Mouse (Mus musculus): Measurements from ENCODE around the gene Dynlt1f. TPM values are rescaled to one million over a fixed set of nuclear protein-coding genes. Genes with fewer than 3 reads are reported as not detected.
"Not testable (repeated sequence)": the region's sequence is repeated elsewhere in the genome, so short reads cannot be mapped to it uniquely, and the experiment has no call there.

Dynlt1f gene
- polyA plus RNA-seq, 1 experiment from 2014 or later: 253 TPM

DNA sequence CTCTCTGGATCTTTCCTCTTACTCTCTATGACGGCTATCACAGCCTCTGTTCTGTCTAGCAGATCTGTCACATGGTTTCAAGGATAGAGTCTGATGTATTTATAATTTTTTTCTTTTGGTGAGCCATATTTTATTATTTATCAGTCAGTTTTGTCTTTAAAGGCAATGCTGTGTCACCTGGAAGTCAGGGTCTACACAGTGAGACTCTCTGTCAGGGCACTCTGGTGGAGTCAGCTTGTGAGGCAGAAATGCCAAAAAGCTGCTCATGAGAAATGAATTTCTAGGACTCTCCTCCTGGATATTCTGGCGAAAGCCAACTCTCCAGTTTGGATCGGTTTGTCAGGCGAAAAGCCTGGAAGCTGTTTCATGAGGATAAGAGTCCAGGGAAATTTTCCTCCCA is 19.9 kb downstream of the Dynlt1f start:
- H3K4me3 ChIP-seq; ATAC-seq (replicated peaks); H3K4me1 ChIP-seq; H3K9me3 ChIP-seq; H3K36me3 ChIP-seq (replicated peaks); H3K27me3 ChIP-seq (replicated peaks); H3K4me2 ChIP-seq; H3K9ac ChIP-seq; H3K27ac ChIP-seq: not testable (repeated sequence)
- WGBS: 98% methylated on average over 2 of the region's 4 CpGs

DNA sequence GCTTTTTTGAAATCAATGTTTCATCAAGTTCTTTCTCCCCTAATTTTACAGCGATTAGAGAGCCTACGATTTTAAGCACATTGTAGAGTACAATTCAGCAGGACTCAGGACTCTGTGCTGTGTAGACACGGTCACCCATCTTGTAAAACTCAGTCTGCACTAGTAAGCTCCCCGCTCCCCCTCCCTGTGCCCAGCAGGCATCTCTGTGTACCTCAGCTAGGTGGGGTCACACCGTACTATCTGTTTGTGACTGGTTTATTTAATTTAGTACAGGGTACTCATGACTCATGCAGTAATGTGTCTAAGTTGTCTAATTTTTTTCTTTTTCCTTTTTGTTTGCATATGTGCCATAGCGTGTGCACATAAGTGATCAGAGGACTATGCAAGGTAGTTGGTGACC is 22.9 kb downstream of the Dynlt1f start:
- not testable (repeated sequence) for ATAC-seq (replicated peaks); H3K9ac ChIP-seq; H3K4me3 ChIP-seq; H3K9me3 ChIP-seq; H3K27ac ChIP-seq; H3K4me2 ChIP-seq; H3K36me3 ChIP-seq (replicated peaks); H3K27me3 ChIP-seq (replicated peaks); H3K4me1 ChIP-seq
- 92% methylated on average over 6 of the region's 6 CpGs for whole genome bisulfite sequencing

- H3K9me3 ChIP-seq; H3K27ac ChIP-seq; H3K4me2 ChIP-seq; ATAC-seq (replicated peaks); H3K27me3 ChIP-seq (replicated peaks); H3K36me3 ChIP-seq (replicated peaks); H3K9ac ChIP-seq; H3K4me1 ChIP-seq; H3K4me3 ChIP-seq: not testable (repeated sequence)
- WGBS: 89% methylated on average over 4 of the region's 4 CpGs
Measured at GRCm38 (mm10) chr17:6630398-6630797, 25.3 kb downstream of the Dynlt1f start.

- WGBS: 63% methylated on average over 1 of the region's 6 CpGs
- not testable (repeated sequence) for ATAC-seq (replicated peaks); H3K27me3 ChIP-seq (replicated peaks); H3K9ac ChIP-seq; H3K27ac ChIP-seq; H3K4me1 ChIP-seq; H3K4me3 ChIP-seq; H3K4me2 ChIP-seq; H3K9me3 ChIP-seq; H3K36me3 ChIP-seq (replicated peaks)
Measured at GRCm38 (mm10) chr17:6624926-6625558, 30.7 kb downstream of the Dynlt1f start.

DNA sequence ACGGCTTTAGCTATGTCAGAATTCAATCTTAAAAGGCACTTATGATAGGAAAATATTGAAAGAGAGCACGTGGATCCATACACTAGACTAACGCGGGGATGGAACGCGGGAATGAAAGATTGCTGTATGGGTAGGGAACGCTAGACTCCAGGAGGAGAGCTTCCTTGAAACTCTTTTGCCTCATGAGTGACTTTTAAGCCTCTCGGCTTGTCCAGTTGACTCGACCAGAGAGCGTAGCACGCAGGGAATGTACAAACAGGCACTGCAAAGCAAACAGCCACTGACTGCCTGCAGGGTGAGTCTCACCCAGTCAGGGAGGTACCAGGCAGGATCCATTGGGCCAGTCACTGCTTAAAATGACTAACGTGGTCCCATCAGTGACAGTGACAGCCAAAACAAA is 33.7 kb downstream of the Dynlt1f start:
- WGBS: 93% methylated on average over 12 of the region's 12 CpGs
- ATAC-seq (replicated peaks): not testable (repeated sequence)

GRCm38 (mm10) chr17:6620730-6621451 is 34.8 kb downstream of the Dynlt1f start:
- H3K4me2 ChIP-seq; H3K27me3 ChIP-seq (replicated peaks); H3K9me3 ChIP-seq; H3K36me3 ChIP-seq (replicated peaks); H3K4me3 ChIP-seq; H3K4me1 ChIP-seq; ATAC-seq (replicated peaks); H3K9ac ChIP-seq; H3K27ac ChIP-seq: not testable (repeated sequence)
- WGBS: 85% methylated on average over 18 of the region's 20 CpGs

More for the DNA sequence above, 33.7 kb downstream of the Dynlt1f start:
- H3K4me3 ChIP-seq; H3K9ac ChIP-seq; H3K9me3 ChIP-seq; H3K4me2 ChIP-seq; H3K27ac ChIP-seq; H3K4me1 ChIP-seq; H3K36me3 ChIP-seq (replicated peaks); H3K27me3 ChIP-seq (replicated peaks): not testable (repeated sequence)

- not testable (repeated sequence) for H3K4me1 ChIP-seq; H3K9me3 ChIP-seq; ATAC-seq (replicated peaks); H3K36me3 ChIP-seq (replicated peaks); H3K9ac ChIP-seq; H3K4me2 ChIP-seq; H3K4me3 ChIP-seq; H3K27ac ChIP-seq; H3K27me3 ChIP-seq (replicated peaks)
- WGBS: 80% methylated on average over 5 of the region's 6 CpGs
Measured at GRCm38 (mm10) chr17:6620035-6620434, 35.7 kb downstream of the Dynlt1f start.

DNA sequence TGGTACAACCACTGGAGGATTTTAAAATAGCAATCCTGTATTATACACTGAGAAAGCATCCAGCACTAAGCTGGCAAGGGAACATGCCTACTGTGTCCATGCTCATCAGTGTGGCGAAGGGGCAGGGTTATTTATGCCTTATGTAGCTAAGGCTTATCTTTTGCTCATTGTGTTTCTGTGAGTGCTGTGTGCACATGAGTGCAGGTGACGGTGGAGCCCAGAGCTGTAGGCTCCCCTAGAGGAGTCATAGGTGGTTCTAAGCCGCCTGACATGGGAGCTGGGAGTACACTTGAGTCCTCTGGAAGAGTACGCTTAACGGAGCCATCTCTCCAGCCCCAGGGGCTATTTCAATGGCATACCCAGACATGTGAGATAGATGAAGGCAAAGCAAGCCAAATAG is 36.4 kb downstream of the Dynlt1f start:
- H3K4me3 ChIP-seq; H3K36me3 ChIP-seq (replicated peaks); H3K9ac ChIP-seq; ATAC-seq (replicated peaks); H3K4me2 ChIP-seq; H3K9me3 ChIP-seq; H3K4me1 ChIP-seq; H3K27me3 ChIP-seq (replicated peaks); H3K27ac ChIP-seq: not testable (repeated sequence)
- 85% methylated on average over 5 of the region's 5 CpGs for WGBS

DNA sequence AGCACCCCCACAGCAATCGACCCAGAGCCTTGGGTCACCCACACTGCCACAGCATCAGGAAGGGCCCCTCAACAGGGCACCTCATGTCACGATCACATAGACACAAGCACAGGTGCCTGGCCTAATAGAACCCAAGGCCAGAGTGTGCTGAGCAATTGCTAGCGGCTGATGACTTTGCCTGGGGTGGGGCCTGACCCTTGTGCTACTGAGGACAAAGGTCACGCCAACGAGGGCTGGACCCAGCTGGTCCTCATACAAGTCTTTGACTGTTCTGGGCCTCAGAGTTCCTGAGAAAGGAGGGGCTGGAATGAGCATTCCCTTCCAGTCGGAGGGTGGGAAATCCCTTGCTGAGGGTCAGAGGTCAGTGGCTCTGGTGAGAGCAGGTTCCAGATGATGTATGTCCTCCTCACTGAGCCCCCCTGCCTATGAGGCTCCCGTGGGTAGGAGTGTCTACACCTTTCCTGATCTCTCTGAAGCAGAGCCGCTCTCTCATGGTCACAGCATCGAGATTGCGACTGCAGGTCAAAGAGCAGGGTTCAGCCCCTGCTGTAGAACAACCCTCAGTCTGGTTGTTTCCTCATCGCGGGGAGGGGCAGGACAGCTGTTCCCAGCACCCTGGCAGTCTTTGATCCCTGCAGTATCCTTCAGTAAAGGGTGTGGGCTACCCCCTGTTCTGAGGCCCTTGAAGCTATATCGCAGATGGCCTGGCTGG is 37.9 kb downstream of the Dynlt1f start:
- H3K4me2 ChIP-seq; H3K9ac ChIP-seq; H3K4me3 ChIP-seq; H3K4me1 ChIP-seq; H3K9me3 ChIP-seq; H3K36me3 ChIP-seq (replicated peaks); H3K27me3 ChIP-seq (replicated peaks); H3K27ac ChIP-seq: not testable (repeated sequence)
- peak; percentile 53; the same call in 1 of the 2 replicates for ATAC-seq (replicated peaks)
- WGBS: 69% methylated on average over 8 of the region's 13 CpGs

DNA sequence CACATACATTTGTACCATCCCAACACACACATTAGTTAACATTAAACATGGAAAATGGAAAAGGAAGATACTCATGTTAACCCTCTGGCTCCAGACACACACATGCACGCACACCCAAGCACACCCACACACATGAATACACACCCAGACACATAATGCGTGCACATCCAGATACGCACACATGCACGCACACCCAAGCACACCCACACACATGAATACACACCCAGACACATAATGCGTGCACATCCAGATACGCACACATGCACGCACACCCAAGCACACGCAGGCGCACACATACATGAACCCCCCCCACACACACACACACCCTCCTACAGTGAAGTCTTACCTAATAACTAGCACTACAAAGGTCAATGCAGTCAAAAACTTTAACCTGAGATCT is 39.0 kb downstream of the Dynlt1f start:
- not testable (repeated sequence) for H3K9ac ChIP-seq; H3K36me3 ChIP-seq (replicated peaks)
- 98% methylated on average over 9 of the region's 9 CpGs for WGBS

DNA sequence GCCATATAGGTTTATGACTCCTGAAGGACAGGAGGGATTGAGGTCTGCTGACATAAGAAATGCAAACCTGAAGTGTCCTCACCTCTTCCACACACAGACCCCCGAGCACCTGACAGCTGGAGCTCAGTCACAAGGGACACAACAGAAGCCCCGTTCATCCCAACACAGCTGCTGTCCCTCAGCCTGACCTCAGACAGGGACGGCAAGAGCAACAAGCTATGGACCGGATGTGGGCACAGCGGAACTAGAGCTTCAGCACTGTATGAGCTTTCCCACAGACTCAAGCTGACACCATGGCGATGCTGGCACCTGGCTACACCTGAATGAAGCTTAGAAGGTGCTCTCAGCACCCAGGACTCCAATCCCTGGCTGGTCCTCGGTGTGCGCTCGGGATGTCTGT is 41.4 kb downstream of the Dynlt1f start:
- H3K4me1 ChIP-seq; H3K4me2 ChIP-seq; ATAC-seq (replicated peaks); H3K27me3 ChIP-seq (replicated peaks); H3K27ac ChIP-seq; H3K4me3 ChIP-seq; H3K9ac ChIP-seq; H3K9me3 ChIP-seq; H3K36me3 ChIP-seq (replicated peaks): not testable (repeated sequence)
- WGBS: 83% methylated on average over 5 of the region's 9 CpGs

More for the DNA sequence above, 39.0 kb downstream of the Dynlt1f start:
- H3K4me3 ChIP-seq; H3K27ac ChIP-seq; H3K27me3 ChIP-seq (replicated peaks); ATAC-seq (replicated peaks); H3K9me3 ChIP-seq; H3K4me2 ChIP-seq; H3K4me1 ChIP-seq: not testable (repeated sequence)

- H3K4me2 ChIP-seq; H3K27ac ChIP-seq; H3K4me3 ChIP-seq; H3K4me1 ChIP-seq; H3K9ac ChIP-seq; ATAC-seq (replicated peaks); H3K9me3 ChIP-seq; H3K36me3 ChIP-seq (replicated peaks); H3K27me3 ChIP-seq (replicated peaks): not testable (repeated sequence)
- 91% methylated on average over 11 of the region's 14 CpGs for WGBS
Measured at GRCm38 (mm10) chr17:6613524-6613923, 42.2 kb downstream of the Dynlt1f start.

DNA sequence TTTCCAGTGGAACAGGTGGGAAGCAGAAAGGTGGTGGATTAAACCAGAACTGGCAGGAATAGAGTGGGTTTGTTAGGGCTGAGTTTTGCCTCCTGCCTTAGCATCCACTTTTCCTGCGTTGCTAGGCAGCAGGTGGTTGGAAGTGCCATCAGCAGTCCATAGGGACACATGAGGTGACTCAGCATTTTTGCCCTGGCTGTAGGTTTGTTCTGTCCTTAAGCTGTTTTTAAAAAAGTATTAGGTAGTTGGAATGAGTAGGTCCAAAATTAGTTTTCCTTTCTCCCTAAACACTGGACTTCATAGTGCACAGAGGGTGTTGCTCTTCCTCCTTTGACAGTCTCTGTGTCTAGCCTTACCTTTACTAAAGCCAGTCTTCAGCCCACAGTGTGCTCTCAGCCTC is 50.4 kb downstream of the Dynlt1f start:
- not testable (repeated sequence) for H3K9ac ChIP-seq; H3K4me1 ChIP-seq; H3K27me3 ChIP-seq (replicated peaks); ATAC-seq (replicated peaks); H3K4me3 ChIP-seq; H3K9me3 ChIP-seq; H3K27ac ChIP-seq; H3K4me2 ChIP-seq; H3K36me3 ChIP-seq (replicated peaks)
- 74% methylated on average over 1 of the region's 1 CpGs for WGBS

All from midbrain, embryonic 15.5 days (tissue).